Mouse (Mus musculus) MEL (cell line): Measurements from ENCODE around the gene Col5a3. TPM values are rescaled to one million over a fixed set of nuclear protein-coding genes. Genes with fewer than 3 reads are reported as not detected.

ENCODE experiments used
- DNase-seq: peaks from one replicate; pipeline ENCODE4 v3.0.0; 2011; ENCODE audit warnings: low read depth, low spot score
- H3K27ac ChIP-seq: 2 replicates; pipeline ENCODE4 v1.5.1; 2012; ENCODE audit warnings: low read depth, mild to moderate bottlenecking, control low read depth, low read length, moderate library complexity; ENCODE audit not compliant: control insufficient read depth
- H3K27me3 ChIP-seq, 2 experiments: fragments of 150-350 bp in 1 of 2; sonication (generic) in 1 of 2; 2 replicates each; pipeline ENCODE4 v1.6.1; 2012; ENCODE audit warnings: low read length in 2 of 2, mild to moderate bottlenecking in 2 of 2, improper control_type of control experiment in 1 of 2, moderate library complexity in 1 of 2; ENCODE audit not compliant: insufficient read depth in 2 of 2, control insufficient read depth in 1 of 2
- H3K36me3 ChIP-seq, 2 experiments: 2 replicates each; pipeline ENCODE4 v1.6.1; 2012 to 2014; ENCODE audit warnings: low read length in 2 of 2, improper control_type of control experiment in 1 of 2, inconsistent platforms in 1 of 2, mild to moderate bottlenecking in 1 of 2; ENCODE audit not compliant: insufficient read depth in 2 of 2, control insufficient read depth in 1 of 2
- H3K4me1 ChIP-seq, 2 experiments: fragments of 150-350 bp in 1 of 2; sonication (generic) in 1 of 2; 2 replicates each; pipeline ENCODE4 v1.6.1; 2012; ENCODE audit warnings: low read length in 2 of 2, improper control_type of control experiment in 1 of 2, mild to moderate bottlenecking in 1 of 2; ENCODE audit not compliant: insufficient read depth in 2 of 2, control insufficient read depth in 1 of 2
- H3K4me3 ChIP-seq, 2 experiments: fragments of 150-350 bp in 1 of 2; sonication (generic) in 1 of 2; 2 replicates each; pipeline ENCODE4 v1.5.1; 2012; ENCODE audit warnings: low read depth in 2 of 2, low read length in 2 of 2, mild to moderate bottlenecking in 2 of 2, moderate library complexity in 2 of 2, control low read depth in 1 of 2, improper control_type of control experiment in 1 of 2; ENCODE audit not compliant: control insufficient read depth in 1 of 2, insufficient read depth in 1 of 2
- H3K79me2 ChIP-seq: 2 replicates; pipeline ENCODE4 v1.6.1; 2012; ENCODE audit warnings: mild to moderate bottlenecking, low read length, moderate library complexity; ENCODE audit not compliant: control insufficient read depth, poor library complexity, insufficient read depth
- H3K9ac ChIP-seq: 2 replicates; pipeline ENCODE4 v1.6.1; 2012; ENCODE audit warnings: low read depth, mild to moderate bottlenecking, control low read depth, low read length, moderate library complexity; ENCODE audit not compliant: control insufficient read depth, poor library complexity, severe bottlenecking
- H3K9me3 ChIP-seq: fragments of 150-350 bp; sonication (generic); replicated peaks from 2 replicates; pipeline ENCODE4 v1.6.1; 2012; ENCODE audit warnings: mild to moderate bottlenecking, low read length, improper control_type of control experiment, moderate library complexity; ENCODE audit not compliant: insufficient read depth
- BHLHE40 ChIP-seq: IDR thresholded peaks from 2 replicates; pipeline ENCODE4 v1.6.1; 2012; ENCODE audit warnings: low read depth, mild to moderate bottlenecking, inconsistent platforms, low read length, improper control_type of control experiment, borderline replicate concordance
- CHD1 ChIP-seq: IDR thresholded peaks from 2 replicates; pipeline ENCODE4 v1.6.1; 2012; ENCODE audit warnings: low read depth, mild to moderate bottlenecking, inconsistent platforms, low read length, improper control_type of control experiment
- CHD2 ChIP-seq: IDR thresholded peaks from 2 replicates; pipeline ENCODE4 v1.6.1; 2011; ENCODE audit warnings: low read length, improper control_type of control experiment
- CTCF ChIP-seq, 3 experiments: IDR thresholded peaks in 2 of 3; conservative IDR thresholded peaks in 1 of 3; 2 replicates each; pipeline ENCODE4 v1.5.1; 2011 to 2012; ENCODE audit warnings: low read length in 3 of 3, low read depth in 2 of 3, mild to moderate bottlenecking in 2 of 3, improper control_type of control experiment in 1 of 3, inconsistent platforms in 1 of 3, mixed read lengths in 1 of 3, moderate library complexity in 1 of 3; ENCODE audit not compliant: control insufficient read depth in 1 of 3, insufficient read depth in 1 of 3, poor library complexity in 1 of 3, severe bottlenecking in 1 of 3
- ETS1 ChIP-seq: IDR thresholded peaks from 2 replicates; pipeline ENCODE4 v1.6.1; 2012; ENCODE audit warnings: low read depth, mild to moderate bottlenecking, inconsistent platforms, low read length, improper control_type of control experiment, moderate library complexity
- MAFK ChIP-seq: IDR thresholded peaks from 2 replicates; pipeline ENCODE4 v1.6.1; 2011; ENCODE audit warnings: low read depth, mild to moderate bottlenecking, low read length, improper control_type of control experiment, borderline replicate concordance
- MAX ChIP-seq: IDR thresholded peaks from 2 replicates; pipeline ENCODE4 v1.6.1; 2011; ENCODE audit warnings: low read length, improper control_type of control experiment
- MAZ ChIP-seq: IDR thresholded peaks from 2 replicates; pipeline ENCODE4 v1.6.1; 2012; ENCODE audit warnings: low read depth, mild to moderate bottlenecking, inconsistent platforms, low read length, improper control_type of control experiment
- MYB ChIP-seq: IDR thresholded peaks from 2 replicates; pipeline ENCODE4 v1.6.1; 2011; ENCODE audit warnings: mild to moderate bottlenecking, low read depth, low read length, improper control_type of control experiment
- MYC ChIP-seq: IDR thresholded peaks from 2 replicates; pipeline ENCODE4 v1.6.1; 2011; ENCODE audit warnings: low read depth, mild to moderate bottlenecking, low read length, improper control_type of control experiment, moderate library complexity
- NELFE ChIP-seq: IDR thresholded peaks from 2 replicates; pipeline ENCODE4 v1.6.1; 2011; ENCODE audit warnings: low read depth, low read length, improper control_type of control experiment
- POLR2AphosphoS5 ChIP-seq: IDR thresholded peaks from 2 replicates; pipeline ENCODE4 v1.6.1; 2012; ENCODE audit warnings: low read depth, borderline replicate concordance, mild to moderate bottlenecking, inconsistent platforms, low read length, moderate library complexity, mixed read lengths
- RAD21 ChIP-seq: IDR thresholded peaks from 2 replicates; pipeline ENCODE4 v1.6.1; 2011; ENCODE audit warnings: mild to moderate bottlenecking, low read depth, low read length, improper control_type of control experiment
- SIN3A ChIP-seq: IDR thresholded peaks from 2 replicates; pipeline ENCODE4 v1.6.1; 2012; ENCODE audit warnings: low read length, improper control_type of control experiment, inconsistent platforms
- SMC3 ChIP-seq: IDR thresholded peaks from 2 replicates; pipeline ENCODE4 v1.6.1; 2011; ENCODE audit warnings: low read depth, low read length, improper control_type of control experiment
- TAL1 ChIP-seq: IDR thresholded peaks from 2 replicates; pipeline ENCODE4 v1.6.1; 2012; ENCODE audit warnings: mild to moderate bottlenecking, inconsistent platforms, low read length, moderate library complexity, mixed read lengths
- TBP ChIP-seq: IDR thresholded peaks from 2 replicates; pipeline ENCODE4 v1.8.0; 2011; ENCODE audit warnings: low read depth, low read length, improper control_type of control experiment
- UBTF ChIP-seq: IDR thresholded peaks from 2 replicates; pipeline ENCODE4 v1.6.1; 2012; ENCODE audit warnings: low read depth, mild to moderate bottlenecking, inconsistent platforms, low read length, improper control_type of control experiment, moderate library complexity, borderline replicate concordance; ENCODE audit not compliant: insufficient read depth
- ZC3H11A ChIP-seq: IDR thresholded peaks from 2 replicates; pipeline ENCODE4 v1.6.1; 2012; ENCODE audit warnings: low read depth, mild to moderate bottlenecking, inconsistent platforms, low read length, improper control_type of control experiment
- ZKSCAN1 ChIP-seq: IDR thresholded peaks from 2 replicates; pipeline ENCODE4 v1.6.1; 2012; ENCODE audit warnings: low read depth, mild to moderate bottlenecking, inconsistent platforms, low read length, improper control_type of control experiment, moderate library complexity
- ZMIZ1 ChIP-seq: IDR thresholded peaks from 2 replicates; pipeline ENCODE4 v1.6.1; 2012; ENCODE audit warnings: low read depth, mild to moderate bottlenecking, inconsistent platforms, low read length, improper control_type of control experiment, moderate library complexity
- ZNF384 ChIP-seq: IDR thresholded peaks from 2 replicates; pipeline ENCODE4 v1.6.1; 2012; ENCODE audit warnings: low read depth, mild to moderate bottlenecking, inconsistent platforms, low read length, improper control_type of control experiment
- polyA plus RNA-seq, 2 experiments: library from polyadenylated mRNA; stranded (reverse) in 1 of 2; unstranded in 1 of 2; fragments of >175 nt in 1 of 2; fragments of >200 nt in 1 of 2; gene quantifications; 2 replicates each; pipeline versions ENCODE4 v1.2.1 to v1.2.4; 2012; ENCODE audit warnings: low replicate concordance in 2 of 2, low read depth in 1 of 2; ENCODE audit not compliant: insufficient read length in 2 of 2, insufficient read depth in 1 of 2, missing spikeins in 1 of 2
- total RNA-seq: library from RNA; depleted of rRNA; stranded (reverse); fragments of 300-350 nt; gene quantifications from 2 replicates; pipeline ENCODE4 v1.2.3, GENCODE M21; 2012

Gene Col5a3
- total and polyA plus RNA-seq, 3 experiments, result 0.08 to 0.53 TPM; not detected in 1

DNA sequence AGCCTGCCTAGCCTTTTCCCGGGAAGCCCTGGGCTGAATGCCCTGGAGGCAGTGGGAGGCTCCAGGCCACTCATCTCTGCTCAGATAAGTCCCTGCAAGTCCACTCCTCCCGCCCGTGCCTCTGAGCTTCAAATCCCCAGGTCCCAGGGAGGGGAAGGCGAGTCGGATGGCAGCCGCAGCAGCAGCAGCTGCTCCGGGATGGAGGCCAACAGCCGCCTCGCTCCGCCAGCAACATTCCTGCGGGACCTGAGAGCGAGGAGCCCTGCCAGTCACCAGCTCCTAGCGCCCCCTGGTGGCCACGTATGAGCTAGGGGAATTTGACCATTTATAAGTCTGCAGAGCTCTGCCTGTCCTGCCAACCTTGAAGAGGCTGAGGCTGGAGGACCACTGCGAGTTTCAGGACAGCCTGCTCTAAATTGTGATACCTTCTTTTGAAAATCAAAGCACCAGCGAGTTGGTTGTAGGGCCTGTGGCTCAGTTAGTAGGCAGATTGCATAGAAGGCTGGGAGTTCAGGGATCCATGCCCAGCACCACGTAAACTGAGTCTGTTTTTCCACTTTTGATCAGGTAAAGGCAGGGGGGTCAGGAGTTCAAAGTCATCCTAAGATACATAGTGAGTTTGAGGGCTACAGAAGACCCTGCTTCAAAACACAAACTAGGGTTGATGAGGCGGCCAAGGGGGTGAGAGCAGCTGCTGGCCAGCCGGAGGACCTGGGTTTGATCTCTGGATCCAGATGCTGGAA is 16.2 kb upstream of the Col5a3 start:
- Histone ChIP-seq H3K9ac (peak overlapping the region; percentile 14; the same call in 1 of the 2 replicates), H3K36me3 (no peaks in the 10 kb centered on the region), H3K4me1 (no peaks in the 10 kb centered on the region), H3K79me2 (no peaks in the 10 kb centered on the region), H3K9me3 (no peaks in the 10 kb centered on the region), H3K4me3 (no peak overlapping the region), H3K27me3 (peaks cover 28 to 40% of the 10 kb centered on the region in 2 experiments), H3K27ac (no peak overlapping the region)
- TF ChIP-seq SMC3 (peak; percentile 100), MYB (no peak), MAFK (no peak), CTCF (IDR thresholded peaks at IDR 0.05 in 2 of 3, conservative IDR thresholded peaks at IDR 0.05 in 1 of 3; ENCODE audit: control insufficient read depth in 1 of 3, insufficient read depth in 1 of 3, low read depth in 2 of 3, low read length in 3 of 3, poor library complexity in 1 of 3, severe bottlenecking in 1 of 3) (peak in 2 of 3 experiments; percentile 99 to 100; a peak in 5 of 6 replicates), MAX (no peak), ZC3H11A (peak; percentile 93), MAZ (no peak), TBP (peak; percentile 35; the same call in 1 of the 2 replicates), CHD1 (no peak), ZNF384 (peak; percentile 55; the same call in 1 of the 2 replicates), TAL1 (no peak), SIN3A (no peak), ZKSCAN1 (no peak), MYC (no peak), CHD2 (no peak), ETS1 (no peak), ZMIZ1 (no peak), NELFE (no peak), BHLHE40 (peak; percentile 59; the same call in 1 of the 2 replicates), RAD21 (peak; percentile 95), UBTF (peak; percentile 87; the same call in 1 of the 2 replicates), POLR2AphosphoS5 (no peak)
- DNase-seq, result peak; percentile 95
